Mouse (Mus musculus) neural tube, embryonic 10.5 days (tissue): Measurements from ENCODE around the gene Itm2b.

ENCODE experiments used
- DNase-seq: peaks from one replicate; pipeline ENCODE4 v3.0.0-alpha.2; 2017; ENCODE audit warnings: low spot score; ENCODE audit errors: extremely low spot score

The Itm2b gene

GRCm38 (mm10) chr14:73324634-73325455 is 60.2 kb downstream of the Itm2b start:
- peak; percentile 59 for DNase-seq

GRCm38 (mm10) chr14:73323965-73324364 is 61.1 kb downstream of the Itm2b start:
- DNase-seq, result no peak

DNA sequence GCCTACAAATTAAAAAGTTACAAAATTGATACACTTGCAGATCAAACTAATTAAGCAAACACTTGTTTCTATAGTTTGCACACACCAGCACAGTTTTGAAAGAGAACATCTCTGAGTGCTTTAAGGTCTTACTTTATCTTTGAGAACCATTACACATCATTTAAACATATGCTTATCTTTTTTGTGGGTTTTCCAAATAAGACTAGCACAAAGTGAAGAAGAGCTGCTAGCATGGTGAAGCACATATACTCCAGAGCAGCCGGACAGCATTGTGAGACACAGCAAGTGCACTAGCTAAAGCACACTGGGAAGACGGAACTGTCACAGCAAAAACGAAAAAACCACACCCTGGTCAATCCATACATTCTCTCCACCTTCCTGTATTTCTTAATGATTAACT is 62.9 kb downstream of the Itm2b start:
- no peak for DNase-seq

DNA sequence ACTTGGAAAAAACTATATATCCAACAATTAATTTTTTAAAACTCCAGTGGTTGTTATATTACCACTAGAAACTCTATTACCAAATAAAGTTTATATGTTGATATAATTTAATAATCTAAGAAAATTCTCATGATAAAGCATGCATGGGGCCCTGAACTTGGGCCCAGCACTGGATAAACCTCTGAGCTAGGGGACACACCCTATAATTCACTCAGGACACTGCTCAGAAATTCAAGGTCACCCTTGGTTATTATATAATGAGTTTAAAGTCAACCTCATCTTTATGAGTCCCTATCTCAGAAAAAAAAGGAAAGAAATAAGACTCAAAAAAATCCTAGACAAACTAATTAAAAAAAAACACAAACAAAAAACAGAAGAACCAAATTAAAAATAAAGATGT is 68.2 kb downstream of the Itm2b start:
- no peak for DNase-seq

- DNase-seq, result no peak
Observed at GRCm38 (mm10) chr14:73313864-73314263, 71.2 kb downstream of the Itm2b start.

GRCm38 (mm10) chr14:73313396-73313795 is 71.7 kb downstream of the Itm2b start:
- DNase-seq, result no peak

GRCm38 (mm10) chr14:73312909-73313308 is 72.2 kb downstream of the Itm2b start:
- DNase-seq, result no peak
